Mouse (Mus musculus) embryonic facial prominence, embryonic 13.5 days (tissue): Measurements from ENCODE around the gene Trp53bp2. TPM values are rescaled to one million over a fixed set of nuclear protein-coding genes. Genes with fewer than 3 reads are reported as not detected.
A peak's percentile ranks its signal among the peaks of the same experiment; 100 is the strongest.

ENCODE experiments used
- ATAC-seq: fragments of 200-750 bp; cut with Nextera tagmentation; 2 replicates; pipeline ENCODE4 v1.8.0; 2017; ENCODE audit warnings: low read depth; ENCODE audit not compliant: insufficient number of reproducible peaks, insufficient read depth, low FRiP score, low TSS enrichment
- H3K27ac ChIP-seq: fragments of 300-500 bp; sonication (generic); 2 replicates; pipeline ENCODE4 v1.5.1; 2015; ENCODE audit warnings: moderate library complexity, mild to moderate bottlenecking, inconsistent platforms
- H3K27me3 ChIP-seq: fragments of 300-500 bp; sonication (generic); 2 replicates; pipeline ENCODE4 v1.6.1; 2015; ENCODE audit warnings: mild to moderate bottlenecking, inconsistent platforms
- H3K36me3 ChIP-seq: fragments of 300-500 bp; sonication (generic); 2 replicates; pipeline ENCODE4 v1.6.1; 2015; ENCODE audit warnings: mild to moderate bottlenecking, inconsistent platforms
- H3K4me1 ChIP-seq: fragments of 300-500 bp; sonication (generic); 2 replicates; pipeline ENCODE4 v1.6.1; 2015; ENCODE audit warnings: inconsistent platforms
- H3K4me2 ChIP-seq: fragments of 300-500 bp; sonication (generic); 2 replicates; pipeline ENCODE4 v1.6.1; 2015; ENCODE audit warnings: moderate library complexity, mild to moderate bottlenecking, inconsistent platforms
- H3K4me3 ChIP-seq: fragments of 300-500 bp; sonication (generic); 2 replicates; pipeline ENCODE4 v1.5.1; 2015; ENCODE audit warnings: mild to moderate bottlenecking, inconsistent platforms
- H3K9ac ChIP-seq: fragments of 300-500 bp; sonication (generic); 2 replicates; pipeline ENCODE4 v1.6.1; 2015; ENCODE audit warnings: mild to moderate bottlenecking, inconsistent platforms
- H3K9me3 ChIP-seq: fragments of 300-500 bp; sonication (generic); 2 replicates; pipeline ENCODE4 v1.6.1; 2016; ENCODE audit warnings: inconsistent platforms
- WGBS: fragments of 180-500 bp; shearing (Covaris S2); methylation state at CpG from one replicate; pipeline ENCODE4 v1.1.7; 2015; ENCODE audit warnings: mixed read lengths; 5-methylcytosine and 5-hydroxymethylcytosine counted together
- polyA plus RNA-seq: library from polyadenylated mRNA; unstranded; fragments of >200 nt; fragmentation: Nextera tagmentation; extraction: Ambion mirVana; gene quantifications from 2 replicates; pipeline ENCODE4 v1.2.1, GENCODE M21; 2015

Trp53bp2 gene
- polyA plus RNA-seq, 1 experiment from 2014 or later = 25.2 TPM

DNA sequence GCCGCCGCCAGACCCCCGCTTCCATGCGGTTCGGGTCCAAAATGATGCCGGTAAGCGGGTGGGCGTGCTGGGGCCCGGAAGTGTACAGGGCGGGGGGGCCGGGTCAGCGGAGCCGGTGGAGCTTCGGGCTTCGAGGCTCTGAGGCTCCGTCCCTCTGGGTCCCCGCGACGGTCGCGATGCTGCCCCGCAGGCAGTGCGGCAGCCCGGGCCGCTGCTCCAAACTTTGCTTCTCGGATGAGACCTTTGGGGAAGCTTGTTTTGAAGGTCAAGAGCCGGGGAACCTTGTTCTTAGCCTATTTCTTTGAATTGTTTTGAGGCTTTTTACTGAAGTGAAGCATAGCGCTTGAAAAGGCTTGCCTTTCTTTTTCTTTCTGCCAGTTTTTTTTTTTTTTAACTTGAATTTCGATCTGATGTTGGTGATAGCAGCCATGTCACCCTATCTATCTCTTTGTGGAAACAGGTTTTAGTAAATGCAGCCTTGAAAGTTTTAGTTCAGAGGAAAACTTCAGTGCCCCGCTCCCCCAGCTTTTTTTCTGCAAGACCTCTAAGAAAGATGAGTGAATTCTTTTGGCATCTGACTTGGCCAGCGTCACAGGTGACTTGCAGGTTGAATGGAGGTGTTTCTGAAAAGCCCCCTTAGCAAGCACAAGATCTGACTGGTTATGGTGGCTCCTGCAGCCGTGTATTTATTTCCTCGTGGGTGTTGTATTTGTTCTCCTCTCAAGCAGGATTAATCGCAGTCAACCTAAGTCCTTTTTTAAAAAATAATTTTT, 615 bp downstream of the Trp53bp2 start:
- peak; percentile 59 for ATAC-seq
- H3K36me3 ChIP-seq = no peaks in the 10 kb centered on the region
- H3K9ac ChIP-seq = peak overlapping the region; percentile 97
- peak overlapping the region; percentile 75 for H3K4me2 ChIP-seq
- peak overlapping the region; percentile 89 for H3K4me3 ChIP-seq
- H3K27me3 ChIP-seq = no peaks in the 10 kb centered on the region
- peaks cover 38% of the 10 kb centered on the region for H3K4me1 ChIP-seq
- H3K9me3 ChIP-seq = no peaks in the 10 kb centered on the region
- 1% methylated on average over 32 of the region's 34 CpGs for WGBS
- peak overlapping the region; percentile 93 for H3K27ac ChIP-seq

DNA sequence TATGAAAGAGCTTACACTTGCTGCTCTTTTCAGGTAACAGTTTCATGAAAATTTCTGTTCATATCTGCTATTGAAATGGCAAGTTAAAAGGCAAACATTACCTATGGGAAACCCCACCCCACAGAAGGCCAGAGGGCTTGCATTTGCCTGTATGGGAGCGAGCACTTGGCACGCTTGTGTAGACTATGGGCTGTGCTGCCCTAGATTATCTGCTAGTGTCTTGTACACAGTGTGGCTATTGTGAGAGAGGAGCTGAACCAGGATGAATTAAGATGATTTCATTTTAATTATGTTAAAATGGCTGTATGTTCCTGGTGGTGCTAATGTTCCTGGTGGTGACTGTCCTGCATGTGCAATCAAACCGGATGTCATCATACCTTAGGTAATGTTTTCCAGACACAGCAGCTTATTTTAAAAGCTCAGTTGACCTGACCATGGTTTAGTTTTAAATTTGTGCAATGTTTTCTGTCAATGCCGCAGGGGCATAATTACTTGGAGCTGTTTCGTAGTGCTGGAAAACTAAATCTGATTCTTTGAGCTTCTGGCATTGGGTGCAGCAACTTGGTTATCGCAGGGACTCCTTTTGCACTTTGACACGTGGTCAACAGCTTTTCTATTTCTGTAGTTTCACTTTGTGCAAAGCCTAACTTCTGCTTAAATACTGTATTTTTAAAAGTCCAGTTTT, 3.8 kb downstream of the Trp53bp2 start:
- no peaks in the 10 kb centered on the region for H3K36me3 ChIP-seq
- peak overlapping the region; percentile 22; the same call in 1 of the 2 replicates for H3K9ac ChIP-seq
- no peaks in the 10 kb centered on the region for H3K27me3 ChIP-seq
- ATAC-seq = no peak
- peak overlapping the region; percentile 43 for H3K4me2 ChIP-seq
- no peak overlapping the region for H3K27ac ChIP-seq
- no peaks in the 10 kb centered on the region for H3K9me3 ChIP-seq
- H3K4me3 ChIP-seq = no peak overlapping the region
- 28% methylated on average over 7 of the region's 7 CpGs for WGBS
- H3K4me1 ChIP-seq = peaks cover 42% of the 10 kb centered on the region

DNA sequence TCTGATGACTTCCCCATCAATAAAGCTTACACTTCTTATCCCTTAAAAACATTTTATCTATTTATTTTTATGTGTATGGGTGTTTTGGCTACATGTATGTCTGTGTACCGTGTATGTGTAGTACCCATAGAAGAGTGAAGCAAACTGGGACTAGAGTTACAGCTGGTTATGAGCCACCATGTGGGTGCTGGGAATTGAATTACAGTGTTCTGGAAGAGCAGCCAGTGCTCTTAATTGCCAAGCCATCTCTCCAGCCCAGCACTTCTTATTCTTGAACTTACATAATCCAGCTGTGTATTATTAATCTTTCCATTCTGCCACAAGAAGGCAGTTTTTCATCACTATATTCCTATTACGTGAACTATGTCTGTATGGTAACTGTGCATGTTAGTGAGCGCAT, 10.5 kb downstream of the Trp53bp2 start:
- ATAC-seq = no peak
- no peak overlapping the region for H3K4me2 ChIP-seq
- H3K36me3 ChIP-seq = 0 out of 2 replicates have a peak, but pooled peaks cover 3% of the 10 kb centered on the region
- H3K4me3 ChIP-seq = no peak overlapping the region
- H3K27ac ChIP-seq = no peak overlapping the region; the same call in 1 of the 2 replicates
- no peaks in the 10 kb centered on the region for H3K9me3 ChIP-seq
- peaks cover 34% of the 10 kb centered on the region; the same call in 1 of the 2 replicates for H3K4me1 ChIP-seq
- H3K27me3 ChIP-seq = no peaks in the 10 kb centered on the region
- 59% methylated on average over 3 of the region's 3 CpGs for WGBS
- H3K9ac ChIP-seq = no peak overlapping the region

DNA sequence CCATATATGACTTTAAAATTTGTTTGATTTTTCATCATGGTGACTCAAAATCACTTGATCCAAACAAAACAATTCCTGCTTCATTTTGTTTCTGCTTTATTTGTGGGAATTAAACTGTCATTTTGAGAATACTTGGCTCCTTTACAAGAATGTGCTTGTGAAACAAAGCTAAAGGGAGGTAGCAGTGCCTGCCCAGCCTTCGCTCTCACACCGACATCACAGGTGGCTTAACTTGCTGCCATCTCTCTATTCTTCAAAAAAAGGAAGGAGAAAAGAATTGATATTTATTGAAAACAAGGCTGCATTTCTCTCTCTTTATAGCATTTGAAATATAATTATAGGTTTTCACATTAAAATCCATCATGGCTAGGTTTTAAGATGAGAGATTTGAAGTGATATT, 15.3 kb downstream of the Trp53bp2 start:
- Histone ChIP-seq H3K4me1 (peaks cover 38% of the 10 kb centered on the region), H3K27ac (no peak overlapping the region), H3K36me3 (0 out of 2 replicates have a peak, but pooled peaks cover 2% of the 10 kb centered on the region), H3K4me2 (no peak overlapping the region), H3K4me3 (no peak overlapping the region), H3K9me3 (no peaks in the 10 kb centered on the region), H3K27me3 (no peaks in the 10 kb centered on the region), H3K9ac (no peak overlapping the region)
- ATAC-seq = no peak
- 70% methylated on average over 2 of the region's 2 CpGs for WGBS

DNA sequence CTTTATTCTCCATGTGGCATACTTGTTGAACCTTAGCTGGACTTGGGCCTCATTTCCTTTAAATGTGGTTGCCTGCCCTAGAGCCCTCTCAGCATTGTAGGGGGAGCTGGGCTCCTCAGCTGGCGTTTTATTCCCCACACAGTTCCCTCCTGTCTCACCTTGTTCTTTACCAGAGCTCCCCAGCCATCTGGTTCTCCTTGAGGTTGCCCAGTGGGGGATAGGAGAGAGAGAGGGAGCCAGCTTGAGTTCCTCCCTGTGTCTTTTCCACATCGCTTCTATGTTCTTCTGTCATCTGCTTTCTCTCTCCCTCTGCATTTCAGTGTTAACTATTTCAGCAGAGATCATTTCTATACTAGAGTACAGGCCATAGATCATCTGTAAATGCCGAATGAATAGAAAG, 16.2 kb downstream of the Trp53bp2 start:
- no peak overlapping the region for H3K9ac ChIP-seq
- no peaks in the 10 kb centered on the region for H3K9me3 ChIP-seq
- no peaks in the 10 kb centered on the region for H3K27me3 ChIP-seq
- 0 out of 2 replicates have a peak overlapping the region, but pooled peaks have one; percentile 35 for H3K27ac ChIP-seq
- H3K4me3 ChIP-seq = no peak overlapping the region
- no peak for ATAC-seq
- peaks cover 5% of the 10 kb centered on the region; the same call in 1 of the 2 replicates for H3K36me3 ChIP-seq
- H3K4me2 ChIP-seq = no peak overlapping the region
- 58% methylated on average over 3 of the region's 3 CpGs for WGBS
- H3K4me1 ChIP-seq = peaks cover 31% of the 10 kb centered on the region

GRCm38 (mm10) chr1:182426444-182426843, 17.5 kb downstream of the Trp53bp2 start:
- no peaks in the 10 kb centered on the region for H3K27me3 ChIP-seq
- H3K36me3 ChIP-seq = peaks cover 12% of the 10 kb centered on the region
- H3K9ac ChIP-seq = no peak overlapping the region
- peaks cover 22% of the 10 kb centered on the region for H3K4me1 ChIP-seq
- H3K4me3 ChIP-seq = no peak overlapping the region
- no peak overlapping the region for H3K27ac ChIP-seq
- H3K4me2 ChIP-seq = no peak overlapping the region
- no peaks in the 10 kb centered on the region for H3K9me3 ChIP-seq
- 46% methylated on average over 2 of the region's 2 CpGs for WGBS
- no peak for ATAC-seq

- no peak overlapping the region for H3K27ac ChIP-seq
- 79% methylated on average over 1 of the region's 1 CpGs for WGBS
- no peak overlapping the region for H3K9ac ChIP-seq
- H3K4me2 ChIP-seq = no peak overlapping the region
- H3K4me1 ChIP-seq = peaks cover 22% of the 10 kb centered on the region
- no peak overlapping the region for H3K4me3 ChIP-seq
- H3K36me3 ChIP-seq = peaks cover 22% of the 10 kb centered on the region
- no peaks in the 10 kb centered on the region for H3K9me3 ChIP-seq
- H3K27me3 ChIP-seq = no peaks in the 10 kb centered on the region
- no peak for ATAC-seq
Measured at GRCm38 (mm10) chr1:182427426-182427825, 18.5 kb downstream of the Trp53bp2 start.

DNA sequence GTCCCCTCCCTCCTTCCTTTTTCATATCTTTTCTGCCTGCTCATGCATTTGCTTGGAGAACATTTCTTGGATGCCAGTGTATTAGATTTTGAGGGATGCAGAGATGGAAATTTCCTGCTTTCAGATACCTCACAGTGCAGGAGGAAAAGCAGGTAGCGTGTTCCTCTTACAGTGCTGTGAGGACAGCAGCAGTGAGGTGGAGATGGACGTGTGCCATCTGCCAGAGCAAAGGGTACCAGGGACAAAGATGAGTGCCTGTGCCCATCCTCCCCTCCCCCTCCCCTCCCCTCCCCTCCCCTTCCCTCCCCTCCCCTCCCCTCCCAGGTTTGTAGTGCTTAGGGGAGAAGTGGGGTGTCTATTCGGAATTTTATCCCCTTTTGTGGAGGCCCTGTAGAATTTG, 20.9 kb downstream of the Trp53bp2 start:
- H3K9me3 ChIP-seq = no peaks in the 10 kb centered on the region

DNA sequence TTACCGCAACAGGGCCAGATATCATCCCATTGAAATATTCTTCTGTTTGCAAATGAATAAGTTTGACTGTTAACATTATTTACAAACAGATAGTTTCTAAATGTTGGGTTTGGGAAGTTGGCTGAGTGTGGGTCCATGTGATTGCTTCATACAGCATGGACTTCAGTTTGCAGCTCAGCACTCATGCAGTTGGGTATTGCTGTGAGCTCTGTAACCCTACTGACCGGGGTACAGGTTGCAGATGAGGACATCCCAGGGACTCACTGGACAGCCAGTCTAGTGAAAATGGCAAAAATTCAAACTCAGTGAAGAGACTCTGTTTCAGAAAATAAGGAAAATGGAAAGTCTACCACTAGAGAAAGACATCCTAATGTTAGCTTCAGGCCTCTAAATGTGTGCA, 21.7 kb downstream of the Trp53bp2 start:
- no peak overlapping the region for H3K4me2 ChIP-seq
- peaks cover 43% of the 10 kb centered on the region for H3K36me3 ChIP-seq
- H3K4me3 ChIP-seq = no peak overlapping the region
- H3K9ac ChIP-seq = no peak overlapping the region
- peaks cover 15% of the 10 kb centered on the region; the same call in 1 of the 2 replicates for H3K4me1 ChIP-seq
- ATAC-seq = no peak
- no peaks in the 10 kb centered on the region for H3K9me3 ChIP-seq
- no peak overlapping the region for H3K27ac ChIP-seq
- H3K27me3 ChIP-seq = no peaks in the 10 kb centered on the region
- WGBS = 97% methylated on average over 2 of the region's 2 CpGs

More for the DNA sequence above, 20.9 kb downstream of the Trp53bp2 start:
- Histone ChIP-seq H3K36me3 (peaks cover 38% of the 10 kb centered on the region), H3K9ac (no peak overlapping the region), H3K4me1 (peaks cover 19% of the 10 kb centered on the region), H3K4me2 (no peak overlapping the region), H3K27me3 (no peaks in the 10 kb centered on the region), H3K27ac (no peak overlapping the region), H3K4me3 (no peak overlapping the region)
- no peak for ATAC-seq
- 87% methylated on average over 3 of the region's 3 CpGs for WGBS

GRCm38 (mm10) chr1:182432059-182432458, 23.1 kb downstream of the Trp53bp2 start:
- Histone ChIP-seq H3K36me3 (peaks cover 53% of the 10 kb centered on the region), H3K27ac (no peak overlapping the region), H3K4me3 (no peak overlapping the region), H3K9ac (no peak overlapping the region), H3K9me3 (no peaks in the 10 kb centered on the region), H3K4me1 (0 out of 2 replicates have a peak, but pooled peaks cover 1% of the 10 kb centered on the region), H3K4me2 (no peak overlapping the region), H3K27me3 (no peaks in the 10 kb centered on the region)
- 93% methylated on average over 3 of the region's 3 CpGs for WGBS
- ATAC-seq = no peak

- H3K27me3 ChIP-seq = no peaks in the 10 kb centered on the region
- H3K27ac ChIP-seq = no peak overlapping the region
- peaks cover 71% of the 10 kb centered on the region for H3K36me3 ChIP-seq
- 83% methylated on average over 5 of the region's 5 CpGs for WGBS
- no peak overlapping the region for H3K4me2 ChIP-seq
- H3K4me3 ChIP-seq = no peak overlapping the region
- H3K9ac ChIP-seq = no peak overlapping the region
- no peak for ATAC-seq
- H3K4me1 ChIP-seq = 0 out of 2 replicates have a peak, but pooled peaks cover 8% of the 10 kb centered on the region
- H3K9me3 ChIP-seq = no peaks in the 10 kb centered on the region
Measured at GRCm38 (mm10) chr1:182436746-182437145, 27.8 kb downstream of the Trp53bp2 start.
